Mouse (Mus musculus): ENCODE results near the gene Unc50. TPM values are rescaled to one million over a fixed set of nuclear protein-coding genes. Genes with fewer than 3 reads are reported as not detected.
A peak's percentile ranks its signal among the peaks of the same experiment; 100 is the strongest.

Unc50 gene
- total and polyA plus RNA-seq, 3 experiments: 41.8 to 75.5 (median 58.5) TPM

DNA sequence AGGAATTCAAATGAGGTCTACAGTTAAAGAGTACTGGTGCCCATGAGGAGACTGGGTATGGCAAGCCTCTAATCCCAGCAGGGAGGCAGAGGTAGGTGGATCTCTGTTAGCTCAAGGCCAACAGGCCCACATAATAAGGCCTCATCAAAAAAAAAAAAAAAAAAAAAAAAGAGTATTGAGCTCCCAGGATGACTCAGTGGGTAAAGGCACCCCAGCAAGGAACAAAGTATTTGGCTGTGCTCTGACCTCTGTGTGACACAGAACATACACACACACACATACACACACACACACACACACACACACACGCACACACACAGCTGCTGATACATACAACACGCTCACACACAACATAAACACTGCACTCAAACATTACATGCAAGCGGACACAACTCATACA lies 45.4 kb downstream of the Unc50 start:
- Histone ChIP-seq H3K4me3 (replicated peaks in 1 of 3; ENCODE audit: low read depth in 2 of 3, low read length in 2 of 3, poor library complexity in 1 of 3) (no peak overlapping the region), H3K9me3 (replicated peaks; ENCODE audit: low read length) (no peaks in the 10 kb centered on the region), H3K4me1 (ENCODE audit: control insufficient read depth in 1 of 2, insufficient read depth in 2 of 2) (peaks cover 21 to 87% of the 10 kb centered on the region in 2 experiments), H3K27ac (ENCODE audit: insufficient read depth, low read depth) (peak overlapping the region; percentile 93), H3K4me2 (ENCODE audit: insufficient read depth, low read depth, poor library complexity, severe bottlenecking) (peak overlapping the region; percentile 34), H3K79me2 (replicated peaks; ENCODE audit: control insufficient read depth, extremely low read depth, insufficient read depth, poor library complexity, severe bottlenecking) (peaks cover 27% of the 10 kb centered on the region), H3K27me3 (replicated peaks) (no peaks in the 10 kb centered on the region), H3K9ac (ENCODE audit: insufficient read depth, low read depth) (no peak overlapping the region), H3K36me3 (replicated peaks in 1 of 2; ENCODE audit: control insufficient read depth in 1 of 2, insufficient read depth in 1 of 2, low read length in 1 of 2) (peaks cover 0 to 12% of the 10 kb centered on the region in 2 experiments)
- dilution Hi-C loops (cut with MboI; ENCODE audit: extremely low pct_ligation_motif_present, extremely low pct_unique_long_range_greater_than_20kb, low sequenced_read_pairs): no loop called here
- TF ChIP-seq ZMIZ1 (IDR thresholded peaks at IDR 0.05; ENCODE audit: low read depth, low read length): no peak
- TF ChIP-seq EP300 (IDR thresholded peaks at IDR 0.05; ENCODE audit: low read length): peak; percentile 66
- TF ChIP-seq RAD21 (IDR thresholded peaks at IDR 0.05; ENCODE audit: low read depth, low read length): no peak
- TF ChIP-seq MAFK (IDR thresholded peaks at IDR 0.05; ENCODE audit: insufficient replicate concordance, low read length): no peak
- TF ChIP-seq TBP (conservative IDR thresholded peaks at IDR 0.05; ENCODE audit: low read depth, low read length): no peak
- TF ChIP-seq E2F4 (IDR thresholded peaks at IDR 0.05; ENCODE audit: insufficient replicate concordance, low read depth, low read length): no peak
- TF ChIP-seq BHLHE40 (IDR thresholded peaks at IDR 0.05; ENCODE audit: low read depth, low read length): no peak
- no peak for TF ChIP-seq CHD1 (IDR thresholded peaks at IDR 0.05; ENCODE audit: low read depth, low read length)
- no peak for TF ChIP-seq CHD2 (IDR thresholded peaks at IDR 0.05; ENCODE audit: low read length)
- TF ChIP-seq JUN (IDR thresholded peaks at IDR 0.05; ENCODE audit: insufficient read depth, low read depth, low read length): peak; percentile 32; the same call in 1 of the 2 replicates
- TF ChIP-seq USF1 (IDR thresholded peaks at IDR 0.05; ENCODE audit: low read depth, low read length): no peak
- TF ChIP-seq KAT2A (IDR thresholded peaks at IDR 0.05; ENCODE audit: insufficient replicate concordance, low read length): no peak
- no peak for TF ChIP-seq PAX5 (IDR thresholded peaks at IDR 0.05; ENCODE audit: low read length)
- no peak for TF ChIP-seq MXI1 (IDR thresholded peaks at IDR 0.05; ENCODE audit: low read depth, low read length)
- TF ChIP-seq USF2 (conservative IDR thresholded peaks at IDR 0.05; ENCODE audit: low read depth, low read length): no peak
- TF ChIP-seq ZC3H11A (IDR thresholded peaks at IDR 0.05; ENCODE audit: low read depth, low read length): no peak
- peak; percentile 93 for TF ChIP-seq ZNF384 (IDR thresholded peaks at IDR 0.05; ENCODE audit: low read depth, low read length)
- no peak for TF ChIP-seq NELFE (IDR thresholded peaks at IDR 0.05; ENCODE audit: low read depth, low read length)
- TF ChIP-seq GABPA (IDR thresholded peaks at IDR 0.05; ENCODE audit: insufficient replicate concordance, low read depth, low read length): no peak
- no peak; the same call in 1 of the 2 replicates for TF ChIP-seq POLR2A (IDR thresholded peaks at IDR 0.05; ENCODE audit: low read depth, low read length)
- TF ChIP-seq SMC3 (IDR thresholded peaks at IDR 0.05; ENCODE audit: low read depth, low read length): no peak
- no peak for TF ChIP-seq NRF1 (IDR thresholded peaks at IDR 0.05; ENCODE audit: low read depth, low read length)
- TF ChIP-seq ETS1 (conservative IDR thresholded peaks at IDR 0.05; ENCODE audit: low read depth, low read length): no peak
- TF ChIP-seq IRF4 (IDR thresholded peaks at IDR 0.05; ENCODE audit: low read depth, low read length): peak; percentile 85
- no peak for TF ChIP-seq ZKSCAN1 (IDR thresholded peaks at IDR 0.05; ENCODE audit: borderline replicate concordance, low read depth, low read length)
- TF ChIP-seq ELF1 (IDR thresholded peaks at IDR 0.05; ENCODE audit: low read depth, low read length): no peak
- no peak for TF ChIP-seq UBTF (IDR thresholded peaks at IDR 0.05; ENCODE audit: low read depth, low read length)
- TF ChIP-seq SIN3A (IDR thresholded peaks at IDR 0.05; ENCODE audit: low read length): no peak
- no peak for TF ChIP-seq MAZ (IDR thresholded peaks at IDR 0.05; ENCODE audit: low read depth, low read length)
- TF ChIP-seq RCOR1 (conservative IDR thresholded peaks at IDR 0.05; ENCODE audit: low read depth, low read length): no peak
- TF ChIP-seq MYC (IDR thresholded peaks at IDR 0.05; ENCODE audit: low read depth, low read length): 0 out of 2 replicates have a peak, but pooled peaks have one; percentile 10
- no peak for TF ChIP-seq MAX (IDR thresholded peaks at IDR 0.05; ENCODE audit: low read length)
- TF ChIP-seq HCFC1 (IDR thresholded peaks at IDR 0.05; ENCODE audit: low read depth, low read length): no peak
- no peak for TF ChIP-seq POLR2AphosphoS2 (IDR thresholded peaks at IDR 0.05; ENCODE audit: low read depth, low read length)
- peak; percentile 40; the same call in 1 of the 2 replicates for TF ChIP-seq MEF2A (IDR thresholded peaks at IDR 0.05; ENCODE audit: borderline replicate concordance, low read depth, low read length)
- TF ChIP-seq TCF12 (IDR thresholded peaks at IDR 0.05; ENCODE audit: low read depth, low read length): no peak
- no peak for TF ChIP-seq CTCF (conservative IDR thresholded peaks at IDR 0.05 in 1 of 2, IDR thresholded peaks at IDR 0.05 in 1 of 2; ENCODE audit: low read depth in 2 of 2, low read length in 2 of 2)
- peak; percentile 71 for TF ChIP-seq JUND (conservative IDR thresholded peaks at IDR 0.05; ENCODE audit: low read depth, low read length)
- no peak for DNase-seq (ENCODE audit: extremely low read depth)
- in situ Hi-C loops (cut with MboI; ENCODE audit: low pct_ligation_motif_present, low pct_unique_long_range_greater_than_20kb, low sequenced_read_pairs): no loop called here

All from CH12.LX (cell line).